1 mouse cellular context compared by ENCODE assay signal in genomic region chr7:126494120-126494519, GRCm38 (mm10).
TF ChIP-seq lines count a peak whose summit lies in the region.

No protein-coding gene starts in this region.

TF ChIP-seq in myocyte, 11 proteins besides CTCF, POLR2A, EP300 and RAD21:
- TF ChIP-seq USF1 (IDR thresholded peaks at IDR 0.05; ENCODE audit: low read depth) (no peak), MYOD1 (IDR thresholded peaks at IDR 0.05; ENCODE audit: control insufficient read depth in 1 of 3, insufficient read length in 2 of 3, low read depth in 2 of 3) (no peak), MAX (IDR thresholded peaks at IDR 0.05; ENCODE audit: low read depth) (no peak), TCF3 (IDR thresholded peaks at IDR 0.05; ENCODE audit: insufficient read length, low read depth) (no peak), E2F4 (IDR thresholded peaks at IDR 0.05; ENCODE audit: insufficient read depth) (no peak), TCF12 (IDR thresholded peaks at IDR 0.05; ENCODE audit: insufficient read depth, poor library complexity, severe bottlenecking) (no peak), MYOG (IDR thresholded peaks at IDR 0.05; ENCODE audit: control insufficient read depth in 1 of 3, insufficient read depth in 1 of 3, insufficient read length in 2 of 3, low read depth in 2 of 3) (no peak), CEBPB (IDR thresholded peaks at IDR 0.05; ENCODE audit: insufficient read depth, poor library complexity, severe bottlenecking) (no peak), REST (IDR thresholded peaks at IDR 0.05; ENCODE audit: insufficient read depth, insufficient read length) (no peak), POLR2AphosphoS2 (IDR thresholded peaks at IDR 0.05; ENCODE audit: insufficient read length, low read depth) (no peak), SRF (IDR thresholded peaks at IDR 0.05; ENCODE audit: control insufficient read depth, insufficient read length, low read depth) (no peak)
